Mouse (Mus musculus) hindbrain, postnatal 0 days (tissue): Measurements from ENCODE around the gene Mcrip2. TPM values are rescaled to one million over a fixed set of nuclear protein-coding genes. Genes with fewer than 3 reads are reported as not detected.
A peak's percentile ranks its signal among the peaks of the same experiment; 100 is the strongest.

Experiments used
- ATAC-seq: fragments of 200-750 bp; cut with Nextera tagmentation; 2 replicates; pipeline ENCODE4 v1.8.0; 2017; ENCODE audit warnings: mild to moderate bottlenecking, moderate TSS enrichment, moderate library complexity
- DNase-seq: peaks from one replicate; pipeline ENCODE4 v3.0.0-alpha.2; 2015; ENCODE audit warnings: low spot score
- H3K27ac ChIP-seq: fragments of 300-500 bp; sonication (generic); 2 replicates; pipeline ENCODE4 v1.5.1; 2014; ENCODE audit warnings: mild to moderate bottlenecking
- H3K27me3 ChIP-seq: fragments of 300-500 bp; sonication (generic); 2 replicates; pipeline ENCODE4 v1.6.1; 2014; ENCODE audit warnings: low read length, mixed read lengths; ENCODE audit not compliant: insufficient read depth
- H3K36me3 ChIP-seq: fragments of 300-500 bp; sonication (generic); 2 replicates; pipeline ENCODE4 v1.6.1; 2014; ENCODE audit warnings: low read length, mixed read lengths; ENCODE audit not compliant: insufficient read depth
- H3K4me1 ChIP-seq: fragments of 300-500 bp; sonication (generic); 2 replicates; pipeline ENCODE4 v1.6.1; 2014; ENCODE audit warnings: antibody characterized with exemption, low read length, mixed read lengths; ENCODE audit not compliant: insufficient read depth
- H3K4me2 ChIP-seq: fragments of 300-500 bp; sonication (generic); 2 replicates; pipeline ENCODE4 v1.6.1; 2014; ENCODE audit warnings: low read depth, mild to moderate bottlenecking, low read length, moderate library complexity, mixed read lengths
- H3K4me3 ChIP-seq: fragments of 300-500 bp; sonication (generic); 2 replicates; pipeline ENCODE4 v1.5.1; 2014; ENCODE audit warnings: low read length
- H3K9ac ChIP-seq: fragments of 300-500 bp; sonication (generic); replicated peaks from 2 replicates; pipeline ENCODE4 v1.6.1; 2014; ENCODE audit warnings: mild to moderate bottlenecking, low read length, moderate library complexity, mixed read lengths
- H3K9me3 ChIP-seq: fragments of 300-500 bp; sonication (generic); 2 replicates; pipeline ENCODE4 v1.6.1; 2016; ENCODE audit warnings: low read length, mixed read lengths
- CTCF ChIP-seq: IDR thresholded peaks from 2 replicates; pipeline ENCODE4 v1.5.1; 2016; ENCODE audit warnings: antibody characterized with exemption, control low read depth, low read depth
- WGBS: fragments of 180-500 bp; shearing (Covaris S2); extraction: QIAGEN DNeasy Blood & Tissue Kit; methylation state at CpG from one replicate; pipeline ENCODE4 v1.1.7; 2014; 5-methylcytosine and 5-hydroxymethylcytosine counted together
- polyA plus RNA-seq: library from polyadenylated mRNA; unstranded; fragments of >200 nt; fragmentation: Nextera tagmentation; extraction: Ambion mirVana; gene quantifications from 2 replicates; pipeline ENCODE4 v1.2.1, GENCODE M21; 2015
- total RNA-seq: library from RNA; depleted of rRNA; stranded (reverse); fragments of >200 nt; gene quantifications from 2 replicates; pipeline ENCODE4 v1.2.3, GENCODE M21; 2014; rRNA removed

Gene Mcrip2
- total RNA-seq (27.0 and 32.1 TPM in 2 replicates), polyA plus RNA-seq (54.3 and 54.7 TPM in 2 replicates)

- peak within 1 kb of the TSS; percentile 77 for H3K9ac ChIP-seq
- no peaks in the 10 kb centered on the region for H3K27me3 ChIP-seq
- peak within 1 kb of the TSS; percentile 89 for H3K4me2 ChIP-seq
- TF ChIP-seq CTCF = peak; percentile 42
- peaks cover 5% of the 10 kb centered on the region; the same call in 1 of the 2 replicates for H3K36me3 ChIP-seq
- peaks cover 4% of the 10 kb centered on the region for H3K4me1 ChIP-seq
- ATAC-seq (peak; percentile 90), DNase-seq (peak; percentile 90)
- peak within 1 kb of the TSS; percentile 83 for H3K27ac ChIP-seq
- no peaks in the 10 kb centered on the region for H3K9me3 ChIP-seq
- peak within 1 kb of the TSS; percentile 84 for H3K4me3 ChIP-seq
- WGBS = under 1% methylated on average over 21 of the region's 24 CpGs
Measured at GRCm38 (mm10) chr17:25868601-25869191, at the start of gene Mcrip2. Mcrip2 (minus strand) TSS chr17:25868764.

DNA sequence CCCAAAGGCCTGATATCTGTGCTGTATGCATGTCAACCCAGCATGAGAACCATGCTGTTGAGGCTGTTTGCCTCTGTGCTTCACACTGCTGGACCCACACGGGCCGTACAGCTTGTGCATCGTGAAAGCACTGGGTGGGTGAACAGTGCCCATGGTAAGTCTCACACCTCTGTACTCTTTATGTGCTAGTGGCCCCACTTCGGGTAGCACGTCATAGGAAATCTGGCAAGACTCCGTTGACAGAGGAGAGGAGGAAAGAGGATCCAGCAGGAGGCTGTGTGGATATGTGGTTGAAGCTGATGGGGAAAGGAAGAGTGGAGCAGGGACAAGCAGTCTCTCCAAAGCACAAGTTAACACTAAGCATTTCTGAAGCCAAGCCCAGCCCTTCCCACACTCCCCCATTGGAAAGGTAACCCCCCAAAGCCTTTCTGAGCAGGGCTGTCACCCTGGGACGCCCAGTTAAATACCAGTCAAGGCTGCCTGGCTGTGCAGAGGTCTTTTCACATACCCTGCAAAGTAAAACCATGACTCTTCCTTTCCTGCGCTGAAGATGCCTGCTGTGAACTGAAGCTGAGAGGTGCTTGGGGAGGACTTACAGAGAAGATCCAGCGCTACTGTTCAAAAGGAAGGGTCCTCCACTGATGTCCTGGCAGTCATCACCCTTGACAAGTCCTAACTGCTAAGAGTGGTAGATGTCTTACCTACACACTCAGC, 49.6 kb upstream of the Mcrip2 start:
- ATAC-seq = no peak
- 0 out of 2 replicates have a peak, but pooled peaks cover 4% of the 10 kb centered on the region for H3K36me3 ChIP-seq
- H3K9ac ChIP-seq = peak overlapping the region; percentile 85; the same call in 1 of the 2 replicates
- H3K27me3 ChIP-seq = no peaks in the 10 kb centered on the region
- peaks cover 16% of the 10 kb centered on the region for H3K4me1 ChIP-seq
- H3K9me3 ChIP-seq = no peaks in the 10 kb centered on the region
- H3K4me2 ChIP-seq = peak overlapping the region; percentile 52
- peak overlapping the region; percentile 79 for H3K4me3 ChIP-seq
- TF ChIP-seq CTCF = no peak
- 79% methylated on average over 9 of the region's 9 CpGs for WGBS
- DNase-seq = no peak
- peak overlapping the region; percentile 87; the same call in 1 of the 2 replicates for H3K27ac ChIP-seq

DNA sequence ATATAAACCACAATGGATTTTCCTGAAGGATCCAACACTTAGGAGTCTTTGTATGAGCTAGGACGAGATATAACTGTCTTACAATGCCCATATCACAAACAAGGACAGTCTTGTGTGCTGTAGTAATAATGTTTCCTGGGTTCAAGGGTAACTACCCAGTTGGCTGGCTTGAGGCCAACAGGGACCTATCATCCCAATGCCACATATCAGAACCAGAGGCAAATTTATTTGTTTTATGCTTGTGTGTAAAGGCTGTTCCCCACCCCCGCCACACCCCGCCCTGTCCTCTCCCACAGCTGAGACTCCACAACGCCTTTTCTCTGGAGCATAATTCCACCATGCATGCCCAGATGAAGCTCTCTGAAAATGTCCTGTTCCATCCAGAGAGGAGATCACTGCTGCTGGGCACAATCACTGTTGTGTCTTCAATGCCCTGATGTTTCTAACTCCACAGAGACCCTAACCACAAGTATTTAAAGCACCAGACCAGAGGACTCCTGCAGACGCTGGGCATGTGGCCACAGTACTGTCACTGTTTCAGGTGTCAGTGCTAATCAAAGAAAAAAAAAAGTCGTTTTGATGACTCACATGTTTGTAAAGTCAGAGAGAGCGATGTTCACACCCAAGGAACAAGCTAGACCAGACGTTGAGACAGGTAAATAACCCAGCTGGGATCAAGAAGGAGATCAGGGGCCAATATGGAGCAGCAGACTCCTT, 48.5 kb upstream of the Mcrip2 start:
- Histone ChIP-seq H3K4me3 (no peak overlapping the region), H3K4me1 (peaks cover 16% of the 10 kb centered on the region), H3K9ac (no peak overlapping the region; the same call in 1 of the 2 replicates), H3K4me2 (no peak overlapping the region), H3K27ac (no peak overlapping the region), H3K36me3 (0 out of 2 replicates have a peak, but pooled peaks cover 4% of the 10 kb centered on the region), H3K27me3 (no peaks in the 10 kb centered on the region), H3K9me3 (no peaks in the 10 kb centered on the region)
- no peak for TF ChIP-seq CTCF
- WGBS = 84% methylated on average over 8 of the region's 8 CpGs
- ATAC-seq (no peak), DNase-seq (no peak)

DNA sequence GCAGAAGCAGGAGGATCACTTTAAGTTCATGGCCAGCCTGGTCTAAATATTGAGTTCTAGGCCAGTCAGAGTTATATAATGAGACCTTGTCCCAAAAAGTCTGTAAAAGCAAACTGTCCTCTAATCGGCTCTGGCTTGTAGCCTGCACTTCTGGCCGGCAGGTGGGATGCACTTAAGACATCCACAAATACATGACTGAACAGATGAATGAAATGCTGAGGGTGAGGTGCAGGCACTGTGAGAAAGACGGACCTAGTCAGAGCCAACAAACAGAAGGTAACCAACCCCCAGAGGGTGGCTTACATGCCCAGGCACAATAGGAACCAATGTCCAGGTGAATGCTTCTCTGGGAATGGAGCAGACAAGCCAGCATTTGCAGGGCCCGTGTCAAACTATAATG, 45.7 kb upstream of the Mcrip2 start:
- DNase-seq = no peak
- Histone ChIP-seq H3K4me1 (peaks cover 16% of the 10 kb centered on the region), H3K27ac (no peak overlapping the region), H3K9me3 (no peaks in the 10 kb centered on the region), H3K36me3 (0 out of 2 replicates have a peak, but pooled peaks cover 4% of the 10 kb centered on the region), H3K4me3 (no peak overlapping the region), H3K4me2 (no peak overlapping the region), H3K9ac (no peak overlapping the region), H3K27me3 (no peaks in the 10 kb centered on the region)
- WGBS = 82% methylated on average over 4 of the region's 4 CpGs
- no peak for TF ChIP-seq CTCF
- ATAC-seq = no peak

GRCm38 (mm10) chr17:25913877-25914275, 45.3 kb upstream of the Mcrip2 start:
- no peak for DNase-seq
- WGBS = 83% methylated on average over 1 of the region's 1 CpGs
- Histone ChIP-seq H3K27me3 (no peaks in the 10 kb centered on the region), H3K9ac (no peak overlapping the region), H3K9me3 (no peaks in the 10 kb centered on the region), H3K27ac (no peak overlapping the region), H3K4me3 (no peak overlapping the region), H3K36me3 (0 out of 2 replicates have a peak, but pooled peaks cover 4% of the 10 kb centered on the region), H3K4me2 (no peak overlapping the region), H3K4me1 (peaks cover 16% of the 10 kb centered on the region)
- no peak for ATAC-seq
- no peak for TF ChIP-seq CTCF

DNA sequence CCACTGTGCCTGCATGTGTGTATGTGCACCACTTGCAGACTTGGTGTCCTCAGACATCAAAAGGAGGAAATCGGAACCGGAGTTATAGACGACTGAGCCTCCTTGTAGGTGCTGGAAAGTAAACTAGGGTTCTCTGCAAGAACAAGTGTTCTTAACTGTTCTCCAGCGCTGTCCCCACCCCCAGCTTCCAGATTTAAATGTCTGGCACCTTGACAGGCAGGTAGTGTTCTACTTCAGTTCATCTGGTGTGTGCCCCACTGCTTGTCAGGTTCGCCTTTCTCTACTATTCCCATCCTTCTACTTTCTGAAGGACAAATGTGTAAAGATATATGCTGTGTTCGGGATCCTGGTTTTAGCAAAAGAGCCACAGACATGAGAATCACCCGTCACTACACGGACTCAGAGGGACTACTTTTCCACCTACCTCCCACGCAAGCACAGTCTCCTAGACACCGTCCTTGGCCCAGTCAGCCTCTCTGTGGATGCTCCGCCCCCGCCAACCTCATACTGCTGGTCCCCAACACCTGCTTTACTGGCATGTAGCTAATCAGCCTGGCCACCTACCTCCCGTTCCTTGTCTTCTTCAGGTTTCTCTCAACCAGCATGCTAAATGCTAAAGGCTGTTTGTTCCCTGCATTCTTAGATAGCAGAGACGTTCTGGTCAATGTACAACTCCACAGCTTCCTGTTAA, 44.8 kb upstream of the Mcrip2 start:
- Histone ChIP-seq H3K27me3 (no peaks in the 10 kb centered on the region), H3K9me3 (no peaks in the 10 kb centered on the region), H3K27ac (no peak overlapping the region), H3K9ac (no peak overlapping the region), H3K36me3 (0 out of 2 replicates have a peak, but pooled peaks cover 4% of the 10 kb centered on the region), H3K4me1 (peaks cover 13% of the 10 kb centered on the region), H3K4me2 (no peak overlapping the region), H3K4me3 (no peak overlapping the region)
- 88% methylated on average over 14 of the region's 14 CpGs for WGBS
- ATAC-seq = no peak
- no peak for DNase-seq
- TF ChIP-seq CTCF = no peak
